Mouse (Mus musculus): ENCODE data around the gene Senp3. TPM values are rescaled to one million over a fixed set of nuclear protein-coding genes. Genes with fewer than 3 reads are reported as not detected.

Senp3 gene
- polyA plus RNA-seq, 1 experiment from 2014 or later: 87.9 TPM

DNA sequence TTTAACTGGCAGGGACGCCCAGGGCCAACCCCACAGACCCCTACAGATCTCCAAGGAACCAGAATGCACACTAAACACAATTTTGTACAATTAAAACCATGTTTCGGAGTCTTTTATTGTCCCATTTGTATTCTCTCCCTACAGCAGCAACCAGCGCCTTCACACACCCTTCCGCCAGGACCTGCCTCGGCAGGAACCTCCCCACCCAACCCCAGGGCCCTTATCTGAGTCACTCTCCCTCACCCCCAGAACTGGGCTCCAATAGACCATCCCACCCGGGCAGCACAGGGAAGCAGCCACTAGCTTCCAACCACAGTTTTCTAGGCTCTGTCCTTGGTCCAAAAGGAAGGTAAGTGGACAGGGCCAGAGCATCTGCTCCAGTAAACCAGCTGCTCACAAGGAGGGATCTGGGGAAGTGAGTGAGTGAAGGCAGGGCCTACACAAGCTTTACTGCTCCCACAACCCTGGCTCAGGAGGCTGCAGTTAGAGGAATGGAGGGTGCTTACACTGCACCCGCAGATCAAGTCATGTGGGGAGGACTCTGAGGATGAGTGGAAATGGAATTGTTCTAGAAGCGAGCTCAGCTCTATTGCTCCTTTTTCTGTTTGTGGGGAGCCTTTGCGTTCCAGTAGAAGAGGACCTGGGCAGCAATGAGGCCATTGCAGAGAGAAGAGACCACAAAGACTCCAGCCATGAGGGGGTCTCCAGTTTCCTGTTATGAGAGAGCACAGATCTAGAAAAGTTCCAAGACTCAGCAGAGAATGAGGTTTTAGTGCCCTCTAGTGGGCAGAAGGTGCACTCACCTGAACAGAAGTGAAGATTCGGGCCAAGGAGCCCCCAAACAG lies 25.0 kb downstream of the Senp3 start:
- H3K36me3 ChIP-seq: peaks cover 56% of the 10 kb centered on the region
- no peak overlapping the region for H3K4me3 ChIP-seq
- H3K9me3 ChIP-seq: no peaks in the 10 kb centered on the region
- H3K27ac ChIP-seq: peak overlapping the region; percentile 77
- 65% methylated on average over 10 of the region's 10 CpGs for WGBS
- H3K4me2 ChIP-seq: peak overlapping the region; percentile 19; the same call in 1 of the 2 replicates
- no peak for ATAC-seq (ENCODE audit: insufficient number of reproducible peaks, low FRiP score, low TSS enrichment, low read depth)
- no peaks in the 10 kb centered on the region for H3K27me3 ChIP-seq
- no peak overlapping the region for H3K9ac ChIP-seq
- peaks cover 45% of the 10 kb centered on the region for H3K4me1 ChIP-seq

- H3K9ac ChIP-seq: no peak overlapping the region
- H3K4me2 ChIP-seq: peak overlapping the region; percentile 19
- H3K27me3 ChIP-seq: no peaks in the 10 kb centered on the region
- no peak for ATAC-seq (ENCODE audit: insufficient number of reproducible peaks, low FRiP score, low TSS enrichment, low read depth)
- 71% methylated on average over 5 of the region's 5 CpGs for WGBS
- H3K27ac ChIP-seq: peak overlapping the region; percentile 77
- peaks cover 37% of the 10 kb centered on the region for H3K4me1 ChIP-seq
- H3K36me3 ChIP-seq: peaks cover 64% of the 10 kb centered on the region
- no peaks in the 10 kb centered on the region for H3K9me3 ChIP-seq
- no peak overlapping the region for H3K4me3 ChIP-seq
Observed at GRCm38 (mm10) chr11:69656065-69656455, 25.8 kb downstream of the Senp3 start.

DNA sequence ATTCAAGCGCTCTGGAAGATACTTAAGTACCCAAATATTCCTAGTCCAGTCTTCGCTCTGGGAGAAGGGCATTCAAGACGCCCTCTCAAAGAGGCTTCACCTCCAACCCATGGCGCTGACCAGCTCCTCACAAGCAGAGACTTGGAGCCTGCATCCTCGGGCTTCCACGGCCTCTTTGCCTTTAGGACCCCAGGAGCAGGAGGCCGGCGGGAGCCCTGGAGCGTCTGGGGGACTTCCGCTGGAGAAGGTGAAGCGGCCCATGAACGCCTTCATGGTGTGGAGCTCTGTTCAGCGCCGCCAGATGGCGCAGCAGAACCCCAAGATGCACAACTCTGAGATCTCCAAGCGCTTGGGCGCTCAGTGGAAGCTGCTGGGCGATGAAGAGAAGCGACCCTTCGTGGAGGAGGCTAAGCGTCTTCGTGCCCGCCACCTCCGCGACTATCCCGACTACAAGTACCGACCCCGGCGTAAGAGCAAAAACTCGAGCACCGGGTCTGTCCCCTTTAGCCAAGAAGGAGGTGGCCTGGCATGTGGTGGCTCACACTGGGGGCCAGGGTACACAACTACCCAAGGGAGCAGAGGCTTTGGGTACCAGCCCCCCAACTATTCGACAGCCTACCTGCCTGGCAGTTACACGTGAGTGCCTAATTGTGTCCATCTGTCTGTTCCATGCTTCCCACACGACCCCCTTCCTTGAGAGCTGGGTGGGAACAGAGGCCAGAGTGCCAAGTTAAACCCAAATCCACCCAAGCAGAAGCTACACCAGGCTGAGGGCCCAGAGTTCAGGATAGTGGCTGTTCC lies 26.4 kb downstream of the Senp3 start, which contains the start of gene Sox15:
Gene Sox15 (plus strand): TSS at position 51 of the 801 bp plus-strand sequence.
- WGBS: 19% methylated on average over 34 of the region's 34 CpGs
- H3K27me3 ChIP-seq: no peaks in the 10 kb centered on the region
- 0 out of 2 replicates have a peak within 1 kb of the TSS, but pooled peaks have one; percentile 21 for H3K9ac ChIP-seq
- peaks cover 37% of the 10 kb centered on the region for H3K4me1 ChIP-seq
- H3K9me3 ChIP-seq: no peaks in the 10 kb centered on the region
- peaks cover 70% of the 10 kb centered on the region for H3K36me3 ChIP-seq
- peak within 1 kb of the TSS; percentile 19 for H3K4me2 ChIP-seq
- H3K4me3 ChIP-seq: no peak within 1 kb of the TSS
- peak; percentile 31; the same call in 1 of the 2 replicates for ATAC-seq (ENCODE audit: insufficient number of reproducible peaks, low FRiP score, low TSS enrichment, low read depth)
- H3K27ac ChIP-seq: peak within 1 kb of the TSS; percentile 77

DNA sequence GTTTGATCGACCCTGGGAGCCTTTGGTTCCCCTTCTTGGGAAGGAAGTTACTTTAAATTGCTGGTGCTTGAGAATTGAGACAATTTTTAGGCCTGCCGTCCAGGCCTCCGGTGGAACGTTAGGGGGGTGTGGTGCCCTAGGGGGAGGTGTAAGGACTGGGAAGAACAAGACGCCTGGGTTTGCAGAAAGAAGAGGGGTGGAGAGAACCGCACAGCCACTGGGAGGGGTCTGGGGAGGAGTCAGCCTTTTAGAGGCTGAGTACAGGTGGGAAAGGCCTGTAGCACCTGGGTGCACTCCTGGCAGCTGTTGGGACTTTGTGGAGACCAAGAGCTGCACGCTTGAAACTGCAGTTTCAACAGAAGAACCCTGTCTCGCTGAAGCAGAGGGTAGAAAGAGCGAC lies 27.1 kb downstream of the Senp3 start:
- WGBS: 29% methylated on average over 9 of the region's 9 CpGs

GRCm38 (mm10) chr11:69653399-69653798 lies 28.5 kb downstream of the Senp3 start:
- Histone ChIP-seq H3K9me3 (no peaks in the 10 kb centered on the region), H3K4me1 (peaks cover 37% of the 10 kb centered on the region), H3K36me3 (peaks cover 78% of the 10 kb centered on the region), H3K27ac (no peak overlapping the region), H3K4me2 (no peak overlapping the region), H3K4me3 (no peak overlapping the region), H3K9ac (no peak overlapping the region), H3K27me3 (no peaks in the 10 kb centered on the region)
- ATAC-seq (ENCODE audit: insufficient number of reproducible peaks, low FRiP score, low TSS enrichment, low read depth): no peak
- 68% methylated on average over 5 of the region's 5 CpGs for WGBS

More for the DNA sequence above, 27.1 kb downstream of the Senp3 start:
- Histone ChIP-seq H3K9ac (no peak overlapping the region), H3K9me3 (no peaks in the 10 kb centered on the region), H3K4me3 (no peak overlapping the region), H3K36me3 (peaks cover 77% of the 10 kb centered on the region), H3K27me3 (no peaks in the 10 kb centered on the region), H3K4me1 (peaks cover 37% of the 10 kb centered on the region), H3K4me2 (no peak overlapping the region), H3K27ac (peak overlapping the region; percentile 77)
- no peak for ATAC-seq (ENCODE audit: insufficient number of reproducible peaks, low FRiP score, low TSS enrichment, low read depth)

GRCm38 (mm10) chr11:69645860-69646259 lies 36.0 kb downstream of the Senp3 start:
- no peak overlapping the region for H3K27ac ChIP-seq
- no peaks in the 10 kb centered on the region for H3K27me3 ChIP-seq
- no peaks in the 10 kb centered on the region for H3K9me3 ChIP-seq
- WGBS: 92% methylated on average over 5 of the region's 5 CpGs
- no peak for ATAC-seq (ENCODE audit: insufficient number of reproducible peaks, low FRiP score, low TSS enrichment, low read depth)
- H3K4me2 ChIP-seq: no peak overlapping the region
- H3K4me1 ChIP-seq: no peaks in the 10 kb centered on the region
- peaks cover 96% of the 10 kb centered on the region for H3K36me3 ChIP-seq
- H3K9ac ChIP-seq: no peak overlapping the region
- no peak overlapping the region for H3K4me3 ChIP-seq

DNA sequence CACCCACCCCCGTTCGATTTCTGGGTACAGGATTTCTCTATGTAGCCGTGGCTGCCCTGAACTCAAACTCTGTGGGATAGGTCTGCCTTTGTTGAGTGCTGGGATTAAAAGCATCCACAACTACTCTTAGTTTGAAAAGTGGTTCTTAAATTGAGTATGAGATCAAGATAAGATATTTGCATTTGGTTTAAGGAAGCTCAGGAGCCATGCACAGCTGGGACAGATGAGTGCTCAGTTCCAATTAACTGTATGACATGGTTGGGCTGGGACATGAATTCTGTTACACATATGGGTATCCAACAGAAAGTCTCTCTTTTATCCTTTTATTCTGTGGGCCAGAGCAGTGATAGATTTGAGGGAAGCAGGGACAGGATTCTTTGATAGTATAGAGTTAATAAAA lies 46.4 kb downstream of the Senp3 start:
- Histone ChIP-seq H3K4me2 (0 out of 2 replicates have a peak overlapping the region, but pooled peaks have one; percentile 7), H3K4me3 (no peak overlapping the region), H3K9ac (no peak overlapping the region), H3K27me3 (no peaks in the 10 kb centered on the region), H3K4me1 (peaks cover 19% of the 10 kb centered on the region), H3K27ac (no peak overlapping the region), H3K36me3 (peaks cover 24% of the 10 kb centered on the region), H3K9me3 (no peaks in the 10 kb centered on the region)
- 81% methylated on average over 3 of the region's 3 CpGs for WGBS
- ATAC-seq (ENCODE audit: insufficient number of reproducible peaks, low FRiP score, low TSS enrichment, low read depth): no peak

- H3K27ac ChIP-seq: peak overlapping the region; percentile 98
- H3K4me3 ChIP-seq: peak overlapping the region; percentile 95
- no peaks in the 10 kb centered on the region for H3K9me3 ChIP-seq
- peak; percentile 53; the same call in 1 of the 2 replicates for ATAC-seq (ENCODE audit: insufficient number of reproducible peaks, low FRiP score, low TSS enrichment, low read depth)
- no peaks in the 10 kb centered on the region for H3K27me3 ChIP-seq
- WGBS: under 1% methylated on average over 36 of the region's 50 CpGs
- peaks cover 19% of the 10 kb centered on the region for H3K4me1 ChIP-seq
- H3K36me3 ChIP-seq: peaks cover 9% of the 10 kb centered on the region; the same call in 1 of the 2 replicates
- peak overlapping the region; percentile 50 for H3K4me2 ChIP-seq
- peak overlapping the region; percentile 98 for H3K9ac ChIP-seq
Observed at GRCm38 (mm10) chr11:69633128-69633866, 48.6 kb downstream of the Senp3 start.

DNA sequence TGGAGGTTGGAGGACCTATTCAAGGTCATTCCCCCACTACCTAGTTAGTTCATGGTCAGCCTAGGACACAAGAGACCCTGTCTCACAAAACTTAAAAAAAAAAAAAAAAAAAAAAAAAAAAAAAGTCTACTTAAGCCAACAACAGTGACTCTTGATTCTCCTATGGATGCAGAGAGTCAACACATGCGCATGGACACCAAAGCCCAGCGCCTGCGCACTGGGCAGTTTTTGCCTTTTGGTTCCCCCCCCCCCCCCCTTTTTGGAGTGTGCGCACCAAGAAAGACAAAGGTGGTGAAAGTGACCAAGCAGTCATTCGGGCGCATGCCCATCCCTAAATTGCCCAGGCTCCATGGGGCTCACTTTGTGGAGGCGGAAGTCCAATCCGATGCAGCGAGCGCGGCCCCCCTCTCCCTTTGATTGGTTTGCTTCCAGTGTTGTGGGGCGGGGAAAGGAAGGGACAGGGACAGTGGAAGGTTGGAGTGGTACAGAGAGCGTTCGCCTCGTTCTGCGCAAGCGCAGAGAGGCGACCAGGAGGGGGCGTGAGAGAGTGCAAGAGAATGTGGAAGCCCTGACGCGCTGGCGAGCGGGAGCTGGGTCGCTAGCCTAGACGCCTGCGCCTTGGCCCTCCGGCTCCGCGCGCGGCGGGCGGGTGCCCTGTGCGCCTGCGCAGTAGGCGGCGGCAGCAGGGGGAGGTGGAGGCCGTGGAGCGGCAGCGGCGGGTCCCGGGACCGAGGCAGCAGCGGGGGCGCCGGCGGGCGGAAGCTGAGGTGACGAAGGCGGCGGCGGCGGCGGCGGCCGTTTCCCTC lies 49.4 kb downstream of the Senp3 start, which contains the start of gene Fxr2:
Gene Fxr2 (plus strand): TSS at position 707 of the 806 bp plus-strand sequence.
- peaks cover 4% of the 10 kb centered on the region; the same call in 1 of the 2 replicates for H3K36me3 ChIP-seq
- peaks cover 19% of the 10 kb centered on the region for H3K4me1 ChIP-seq
- H3K9me3 ChIP-seq: no peaks in the 10 kb centered on the region
- H3K4me3 ChIP-seq: peak within 1 kb of the TSS; percentile 95
- H3K4me2 ChIP-seq: peak within 1 kb of the TSS; percentile 50
- WGBS: 0% methylated on average over 39 of the region's 56 CpGs
- peak; percentile 98 for ATAC-seq (ENCODE audit: insufficient number of reproducible peaks, low FRiP score, low TSS enrichment, low read depth)
- H3K27ac ChIP-seq: peak within 1 kb of the TSS; percentile 98
- H3K9ac ChIP-seq: peak within 1 kb of the TSS; percentile 98
- no peaks in the 10 kb centered on the region for H3K27me3 ChIP-seq

DNA sequence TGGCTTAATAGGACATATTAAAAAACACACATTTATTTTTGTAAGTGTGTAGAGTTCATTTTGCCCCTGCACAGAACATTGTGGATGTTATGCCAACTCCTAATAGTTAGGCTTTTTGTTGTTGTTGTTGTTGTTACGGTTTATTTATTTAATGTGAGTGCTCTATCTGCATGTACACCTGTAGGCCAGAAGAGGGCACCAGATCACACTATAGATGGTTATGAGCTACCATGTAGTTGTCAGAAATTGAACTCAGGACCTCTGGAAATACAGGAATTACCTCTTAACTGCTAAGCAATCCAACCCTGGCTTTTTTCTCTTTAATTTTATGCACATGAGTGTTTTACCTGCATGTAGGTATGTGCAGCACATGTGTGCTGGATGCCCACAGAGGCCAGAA lies 52.1 kb downstream of the Senp3 start:
- Histone ChIP-seq H3K9ac (no peak overlapping the region), H3K27ac (no peak overlapping the region), H3K4me2 (no peak overlapping the region), H3K36me3 (no peaks in the 10 kb centered on the region), H3K4me3 (no peak overlapping the region), H3K4me1 (peaks cover 11% of the 10 kb centered on the region; the same call in 1 of the 2 replicates), H3K27me3 (no peaks in the 10 kb centered on the region), H3K9me3 (no peaks in the 10 kb centered on the region)
- ATAC-seq (ENCODE audit: insufficient number of reproducible peaks, low FRiP score, low TSS enrichment, low read depth): no peak
- WGBS: 50% methylated on average over 1 of the region's 1 CpGs
